In genomic region chr7:112686586-112686985, GRCm38 (mm10) we compare ENCODE assay signal across 14 mouse cellular contexts. TPM values are rescaled to one million over a fixed set of nuclear protein-coding genes. Genes with fewer than 3 reads are reported as not detected.
DNase-seq lines count a peak whose midpoint lies in the region; ATAC-seq and TF ChIP-seq lines count a peak whose summit lies in the region.
"Had no signal": no experiment of that assay in that cellular context is flagged by ENCODE, and none has a peak within 500 bp of the region (broad histone marks: within the 10 kb centered on the region; RNA-seq: fewer than 3 reads in every experiment).

No protein-coding gene starts in this region.

- no peaks in the 10 kb centered on the region for H3K27me3 ChIP-seq in heart, embryonic 10.5 days (ENCODE audit: insufficient read depth, poor library complexity, severe bottlenecking)
- no peaks in the 10 kb centered on the region for H3K27me3 ChIP-seq in lung, embryonic 15.5 days
- H3K27me3 ChIP-seq in embryonic facial prominence, embryonic 15.5 days = no peaks in the 10 kb centered on the region
- no peaks in the 10 kb centered on the region for H3K27me3 ChIP-seq in neural tube, embryonic 11.5 days (ENCODE audit: control insufficient read depth, insufficient read depth, low read length)

- no peak overlapping the region for H3K4me2 ChIP-seq in lung, embryonic 15.5 days
- no peak overlapping the region; the same call in 1 of the 2 replicates for H3K4me2 ChIP-seq in embryonic facial prominence, embryonic 15.5 days (replicated peaks)
- H3K4me2 ChIP-seq in neural tube, embryonic 11.5 days (ENCODE audit: low read depth) = no peak overlapping the region
- H3K4me2 ChIP-seq: lung, embryonic 14.5 days had no signal

- no peak for TF ChIP-seq CTCF in lung, adult 2 months (IDR thresholded peaks at IDR 0.05; ENCODE audit: insufficient read depth, low read length)

- ATAC-seq in lung, embryonic 15.5 days (ENCODE audit: borderline replicate concordance, extremely low read depth, low FRiP score, low TSS enrichment) = no peak
- 0 out of 2 replicates have a peak, but pooled peaks have one; percentile 29 for ATAC-seq in embryonic facial prominence, embryonic 15.5 days (ENCODE audit: insufficient number of reproducible peaks, low FRiP score, low TSS enrichment, low read depth)
- ATAC-seq in neural tube, embryonic 11.5 days (ENCODE audit: insufficient read depth, low FRiP score, low TSS enrichment) = no peak
- no peak for ATAC-seq in cerebellum, adult (ENCODE audit: insufficient number of reproducible peaks, low FRiP score, low TSS enrichment)
- ATAC-seq: forebrain, embryonic 16.5 days had no signal

- peaks cover 99% of the 10 kb centered on the region for H3K4me1 ChIP-seq in heart, embryonic 10.5 days
- peaks cover 87% of the 10 kb centered on the region for H3K4me1 ChIP-seq in lung, embryonic 15.5 days
- H3K4me1 ChIP-seq in lung, adult 2 months (ENCODE audit: control insufficient read depth, insufficient read depth, low read length) = peaks cover 3% of the 10 kb centered on the region
- H3K4me1 ChIP-seq in embryonic facial prominence, embryonic 15.5 days = peaks cover 85% of the 10 kb centered on the region
- peaks cover 67% of the 10 kb centered on the region for H3K4me1 ChIP-seq in neural tube, embryonic 11.5 days (ENCODE audit: control insufficient read depth, insufficient read depth, low read length)
- H3K4me1 ChIP-seq: megakaryocyte, embryonic 14.5 days had no signal

- DNase-seq in heart, embryonic 10.5 days (ENCODE audit: low spot score) = no peak
- no peak for DNase-seq in heart, postnatal 36 days
- no peak for DNase-seq in lung, adult 2 months
- no peak for DNase-seq in neural tube, embryonic 11.5 days (ENCODE audit: low spot score)
- no peak for DNase-seq in right cerebral cortex, postnatal 36 days (ENCODE audit: low spot score in 2 of 2)
- DNase-seq: adrenal gland, adult 2 months; cerebellum, postnatal 14 days; lung, embryonic 14.5 days; thymus, postnatal 36 days had no signal

- H3K36me3 ChIP-seq in heart, embryonic 10.5 days = no peaks in the 10 kb centered on the region
- H3K36me3 ChIP-seq in lung, embryonic 15.5 days = no peaks in the 10 kb centered on the region
- no peaks in the 10 kb centered on the region for H3K36me3 ChIP-seq in embryonic facial prominence, embryonic 15.5 days
- no peaks in the 10 kb centered on the region for H3K36me3 ChIP-seq in neural tube, embryonic 11.5 days (ENCODE audit: control insufficient read depth, insufficient read depth, low read length)

- no peaks in the 10 kb centered on the region for H3K9me3 ChIP-seq in heart, embryonic 10.5 days
- no peaks in the 10 kb centered on the region for H3K9me3 ChIP-seq in lung, embryonic 15.5 days
- no peaks in the 10 kb centered on the region for H3K9me3 ChIP-seq in embryonic facial prominence, embryonic 15.5 days (replicated peaks)
- no peaks in the 10 kb centered on the region for H3K9me3 ChIP-seq in neural tube, embryonic 11.5 days (ENCODE audit: control insufficient read depth, low read length)
- H3K9me3 ChIP-seq: megakaryocyte, embryonic 14.5 days had no signal

- 19% methylated on average over 10 of the region's 10 CpGs for WGBS in heart, embryonic 10.5 days
- 45% methylated on average over 10 of the region's 10 CpGs for WGBS in lung, embryonic 15.5 days
- 73% methylated on average over 10 of the region's 10 CpGs for WGBS in lung, adult 2 months
- 17% methylated on average over 10 of the region's 10 CpGs for WGBS in embryonic facial prominence, embryonic 15.5 days
- WGBS in neural tube, embryonic 11.5 days = 29% methylated on average over 10 of the region's 10 CpGs

- H3K9ac ChIP-seq in lung, embryonic 15.5 days = no peak overlapping the region
- H3K9ac ChIP-seq in embryonic facial prominence, embryonic 15.5 days = no peak overlapping the region
- H3K9ac ChIP-seq in neural tube, embryonic 11.5 days (ENCODE audit: low read length) = no peak overlapping the region
- H3K9ac ChIP-seq: lung, embryonic 14.5 days had no signal

- peak overlapping the region; percentile 13; the same call in 1 of the 2 replicates for H3K4me3 ChIP-seq in heart, embryonic 10.5 days
- H3K4me3 ChIP-seq in lung, embryonic 15.5 days = no peak overlapping the region
- H3K4me3 ChIP-seq in lung, adult 2 months (replicated peaks; ENCODE audit: extremely low read depth, low read depth, low read length) = no peak overlapping the region
- H3K4me3 ChIP-seq in embryonic facial prominence, embryonic 15.5 days (replicated peaks) = no peak overlapping the region
- no peak overlapping the region for H3K4me3 ChIP-seq in neural tube, embryonic 11.5 days (ENCODE audit: low read depth, low read length)
- H3K4me3 ChIP-seq: megakaryocyte, embryonic 14.5 days had no signal

- intact Hi-C loops in heart, postnatal 36 days (cut with DNase I) = no loop called here

- TF ChIP-seq POLR2A in lung, adult 2 months (IDR thresholded peaks at IDR 0.05; ENCODE audit: borderline replicate concordance, extremely low read depth, low read depth, low read length) = no peak

- H3K27ac ChIP-seq in heart, embryonic 10.5 days = peak overlapping the region; percentile 71
- peak overlapping the region; percentile 8; the same call in 1 of the 2 replicates for H3K27ac ChIP-seq in lung, embryonic 15.5 days
- peak overlapping the region; percentile 63 for H3K27ac ChIP-seq in embryonic facial prominence, embryonic 15.5 days (replicated peaks)
- H3K27ac ChIP-seq in neural tube, embryonic 11.5 days (ENCODE audit: low read depth, low read length) = 0 out of 2 replicates have a peak overlapping the region, but pooled peaks have one; percentile 5

RNA-seq across cellular contexts. Expression of gene Tead1, which starts 7.5 kb away (rescaled TPM):
- polyA plus RNA-seq in heart, embryonic 10.5 days (2016; fragmentation: Nextera tagmentation; extraction: Ambion mirVana) = 19.7 and 27.2 TPM in 2 replicates
- 100 to 1,000 TPM; 157 to 186 TPM for total RNA-seq in heart, postnatal 36 days (2021)
- polyA plus RNA-seq in lung, embryonic 15.5 days (2015; fragmentation: Nextera tagmentation; extraction: Ambion mirVana) = 23.1 and 30.0 TPM in 2 replicates
- 32.4 and 45.9 TPM in 2 replicates for polyA plus RNA-seq in lung, adult 2 months (2012; rRNA removed)
- polyA plus RNA-seq in embryonic facial prominence, embryonic 15.5 days (2015; fragmentation: Nextera tagmentation; extraction: Ambion mirVana) = 28.8 and 32.6 TPM in 2 replicates
- polyA plus RNA-seq in neural tube, embryonic 11.5 days (2014; fragmentation: Nextera tagmentation; extraction: Ambion mirVana) = 11.9 and 13.2 TPM in 2 replicates

Comparison
In these comparisons a context has a peak if more than half of its experiments do, and no peak if none do; other contexts are left out.
1. H3K27ac ChIP-seq: peak in every context shown above with its lines; median percentile 71 in heart, embryonic 10.5 days; 63 in embryonic facial prominence, embryonic 15.5 days; 8 in lung, embryonic 15.5 days; 5 in neural tube, embryonic 11.5 days.